Mouse (Mus musculus) intestine, embryonic 16.5 days (tissue): ENCODE measurements around the gene Ccdc34. TPM values are rescaled to one million over a fixed set of nuclear protein-coding genes. Genes with fewer than 3 reads are reported as not detected.
"Not testable (repeated sequence)": the region's sequence is repeated elsewhere in the genome, so short reads cannot be mapped to it uniquely, and the experiment has no call there.

Source experiments
- ATAC-seq: fragments of 200-750 bp; cut with Nextera tagmentation; 2 replicates; pipeline ENCODE4 v1.8.0; 2017; ENCODE audit warnings: moderate TSS enrichment, moderate library complexity
- H3K27ac ChIP-seq: fragments of 300-500 bp; sonication (generic); 2 replicates; pipeline ENCODE4 v1.5.1; 2014; ENCODE audit warnings: mild to moderate bottlenecking, low read length
- H3K27me3 ChIP-seq: fragments of 300-500 bp; sonication (generic); replicated peaks from 2 replicates; pipeline ENCODE4 v1.6.1; 2014; ENCODE audit warnings: low read length, control low read depth, mixed read lengths; ENCODE audit not compliant: control insufficient read depth, insufficient read depth
- H3K36me3 ChIP-seq: fragments of 300-500 bp; sonication (generic); 2 replicates; pipeline ENCODE4 v1.6.1; 2014; ENCODE audit warnings: low read length, control low read depth; ENCODE audit not compliant: control insufficient read depth, insufficient read depth
- H3K4me1 ChIP-seq: fragments of 300-500 bp; sonication (generic); 2 replicates; pipeline ENCODE4 v1.6.1; 2014; ENCODE audit warnings: low read length, control low read depth, mixed read lengths; ENCODE audit not compliant: control insufficient read depth, insufficient read depth
- H3K4me2 ChIP-seq: fragments of 300-500 bp; sonication (generic); 2 replicates; pipeline ENCODE4 v1.6.1; 2014; ENCODE audit warnings: low read depth, low read length, control low read depth
- H3K4me3 ChIP-seq: fragments of 300-500 bp; sonication (generic); 2 replicates; pipeline ENCODE4 v1.5.1; 2014; ENCODE audit warnings: mild to moderate bottlenecking, low read length
- H3K9ac ChIP-seq: fragments of 300-500 bp; sonication (generic); 2 replicates; pipeline ENCODE4 v1.6.1; 2014; ENCODE audit warnings: low read depth, low read length
- H3K9me3 ChIP-seq: fragments of 300-500 bp; sonication (generic); 2 replicates; pipeline ENCODE4 v1.6.1; 2016; ENCODE audit warnings: low read length, control low read depth; ENCODE audit not compliant: control insufficient read depth
- WGBS: fragments of 180-500 bp; shearing (Covaris S2); extraction: QIAGEN DNeasy Blood & Tissue Kit; methylation state at CpG from one replicate; pipeline ENCODE4 v1.1.7; 2014; 5-methylcytosine and 5-hydroxymethylcytosine counted together
- polyA plus RNA-seq: library from polyadenylated mRNA; unstranded; fragments of >200 nt; fragmentation: Nextera tagmentation; extraction: Ambion mirVana; gene quantifications from 2 replicates; pipeline ENCODE4 v1.2.1, GENCODE M21; 2015

Gene Ccdc34
- polyA plus RNA-seq, 1 experiment from 2014 or later: 40.0 TPM

GRCm38 (mm10) chr2:110085701-110086143, 68.1 kb downstream of the Ccdc34 start:
- H3K27ac ChIP-seq: no peak overlapping the region
- no peaks in the 10 kb centered on the region for H3K27me3 ChIP-seq
- H3K4me2 ChIP-seq: no peak overlapping the region
- H3K9me3 ChIP-seq: no peaks in the 10 kb centered on the region
- H3K4me3 ChIP-seq: no peak overlapping the region
- ATAC-seq: peak; percentile 56; the same call in 1 of the 2 replicates
- WGBS: 60% methylated on average over 3 of the region's 3 CpGs
- no peaks in the 10 kb centered on the region for H3K36me3 ChIP-seq
- H3K9ac ChIP-seq: no peak overlapping the region
- no peaks in the 10 kb centered on the region for H3K4me1 ChIP-seq

GRCm38 (mm10) chr2:110114133-110114532, 96.5 kb downstream of the Ccdc34 start:
- H3K36me3 ChIP-seq: no peaks in the 10 kb centered on the region
- no peak overlapping the region for H3K9ac ChIP-seq
- WGBS: 65% methylated on average over 3 of the region's 3 CpGs
- H3K4me1 ChIP-seq: 0 out of 2 replicates have a peak, but pooled peaks cover 2% of the 10 kb centered on the region
- no peak for ATAC-seq
- no peak overlapping the region for H3K27ac ChIP-seq
- no peak overlapping the region for H3K4me3 ChIP-seq
- H3K27me3 ChIP-seq: no peaks in the 10 kb centered on the region
- H3K9me3 ChIP-seq: no peaks in the 10 kb centered on the region
- no peak overlapping the region for H3K4me2 ChIP-seq

- 95% methylated on average over 2 of the region's 2 CpGs for WGBS
- no peak overlapping the region for H3K4me2 ChIP-seq
- H3K27me3 ChIP-seq: no peaks in the 10 kb centered on the region
- H3K4me3 ChIP-seq: no peak overlapping the region
- H3K27ac ChIP-seq: no peak overlapping the region
- no peaks in the 10 kb centered on the region for H3K4me1 ChIP-seq
- ATAC-seq: no peak
- H3K36me3 ChIP-seq: no peaks in the 10 kb centered on the region
- H3K9ac ChIP-seq: no peak overlapping the region
- H3K9me3 ChIP-seq: no peaks in the 10 kb centered on the region
These were observed 111.8 kb downstream of the Ccdc34 start for GRCm38 (mm10) chr2:110129396-110129795.

GRCm38 (mm10) chr2:110131573-110131972, 114.0 kb downstream of the Ccdc34 start:
- WGBS: 15% methylated on average over 2 of the region's 2 CpGs
- ATAC-seq: peak; percentile 94
- Histone ChIP-seq H3K9ac (no peak overlapping the region), H3K4me1 (peaks cover 3% of the 10 kb centered on the region; the same call in 1 of the 2 replicates), H3K4me2 (no peak overlapping the region), H3K36me3 (no peaks in the 10 kb centered on the region), H3K9me3 (no peaks in the 10 kb centered on the region), H3K27me3 (no peaks in the 10 kb centered on the region), H3K4me3 (no peak overlapping the region), H3K27ac (peak overlapping the region; percentile 24; the same call in 1 of the 2 replicates)

GRCm38 (mm10) chr2:110133356-110134115, 115.9 kb downstream of the Ccdc34 start:
- Histone ChIP-seq H3K4me1 (peaks cover 3% of the 10 kb centered on the region; the same call in 1 of the 2 replicates), H3K4me2 (no peak overlapping the region), H3K4me3 (no peak overlapping the region), H3K36me3 (no peaks in the 10 kb centered on the region), H3K27me3 (no peaks in the 10 kb centered on the region), H3K27ac (no peak overlapping the region), H3K9me3 (no peaks in the 10 kb centered on the region), H3K9ac (no peak overlapping the region)
- 79% methylated on average over 3 of the region's 3 CpGs for WGBS
- no peak for ATAC-seq

GRCm38 (mm10) chr2:110134765-110135594, 117.4 kb downstream of the Ccdc34 start:
- 64% methylated on average over 2 of the region's 2 CpGs for WGBS
- Histone ChIP-seq H3K9me3 (no peaks in the 10 kb centered on the region), H3K4me3 (no peak overlapping the region), H3K27ac (no peak overlapping the region), H3K4me2 (no peak overlapping the region), H3K36me3 (no peaks in the 10 kb centered on the region), H3K9ac (no peak overlapping the region), H3K4me1 (peaks cover 3% of the 10 kb centered on the region; the same call in 1 of the 2 replicates), H3K27me3 (no peaks in the 10 kb centered on the region)
- ATAC-seq: no peak

GRCm38 (mm10) chr2:110137291-110137690, 119.7 kb downstream of the Ccdc34 start:
- peaks cover 3% of the 10 kb centered on the region; the same call in 1 of the 2 replicates for H3K4me1 ChIP-seq
- WGBS: 77% methylated on average over 1 of the region's 1 CpGs
- no peak overlapping the region for H3K27ac ChIP-seq
- no peak overlapping the region for H3K4me3 ChIP-seq
- H3K27me3 ChIP-seq: no peaks in the 10 kb centered on the region
- no peak for ATAC-seq
- no peak overlapping the region for H3K4me2 ChIP-seq
- no peaks in the 10 kb centered on the region for H3K36me3 ChIP-seq
- no peaks in the 10 kb centered on the region for H3K9me3 ChIP-seq
- H3K9ac ChIP-seq: no peak overlapping the region

GRCm38 (mm10) chr2:110138096-110138495, 120.5 kb downstream of the Ccdc34 start:
- no peak overlapping the region for H3K4me2 ChIP-seq
- no peaks in the 10 kb centered on the region for H3K9me3 ChIP-seq
- 89% methylated on average over 1 of the region's 1 CpGs for WGBS
- H3K27me3 ChIP-seq: no peaks in the 10 kb centered on the region
- H3K9ac ChIP-seq: no peak overlapping the region
- H3K27ac ChIP-seq: no peak overlapping the region
- H3K4me3 ChIP-seq: no peak overlapping the region
- H3K36me3 ChIP-seq: no peaks in the 10 kb centered on the region
- peaks cover 3% of the 10 kb centered on the region; the same call in 1 of the 2 replicates for H3K4me1 ChIP-seq
- no peak for ATAC-seq

GRCm38 (mm10) chr2:110147980-110148379, 130.4 kb downstream of the Ccdc34 start:
- not testable (repeated sequence) for H3K4me3 ChIP-seq, ATAC-seq, H3K27me3 ChIP-seq, H3K4me1 ChIP-seq, H3K4me2 ChIP-seq, H3K27ac ChIP-seq, H3K9me3 ChIP-seq, H3K9ac ChIP-seq, H3K36me3 ChIP-seq
